Mouse (Mus musculus) urinary bladder, postnatal 36 days (tissue): ENCODE data around the gene Gse1.

Source experiments
- DNase-seq, 2 experiments: peaks; one replicate each; pipeline ENCODE4 v3.0.0; 2022; ENCODE audit warnings: low spot score in 2 of 2, mixed read lengths in 1 of 2

Gse1 gene

GRCm38 (mm10) chr8:120569123-120569522, 340.9 kb downstream of the Gse1 start:
- DNase-seq = no peak

GRCm38 (mm10) chr8:120569939-120570715, 341.9 kb downstream of the Gse1 start:
- DNase-seq = peak; percentile 69 to 75

- DNase-seq = no peak
Measured at GRCm38 (mm10) chr8:120571561-120571960, 343.3 kb downstream of the Gse1 start.

GRCm38 (mm10) chr8:120572534-120572933, 344.3 kb downstream of the Gse1 start:
- no peak for DNase-seq

GRCm38 (mm10) chr8:120573866-120574265, 345.6 kb downstream of the Gse1 start:
- DNase-seq = no peak

GRCm38 (mm10) chr8:120574941-120575340, 346.7 kb downstream of the Gse1 start:
- DNase-seq = no peak

- no peak for DNase-seq
Measured at GRCm38 (mm10) chr8:120575801-120576200, 347.5 kb downstream of the Gse1 start.

GRCm38 (mm10) chr8:120577821-120578220, 349.6 kb downstream of the Gse1 start:
- no peak for DNase-seq

- no peak for DNase-seq
Measured at GRCm38 (mm10) chr8:120580336-120581000, 352.2 kb downstream of the Gse1 start.

GRCm38 (mm10) chr8:120581329-120581728, 353.1 kb downstream of the Gse1 start:
- DNase-seq = no peak

GRCm38 (mm10) chr8:120581811-120582210, 353.6 kb downstream of the Gse1 start:
- no peak for DNase-seq

GRCm38 (mm10) chr8:120585521-120585920, 357.3 kb downstream of the Gse1 start:
- no peak for DNase-seq

GRCm38 (mm10) chr8:120588908-120589771, 360.9 kb downstream of the Gse1 start, which contains the start of gene Gins2:
Gene Gins2, minus strand, starts transcription at chr8:120589304.
- DNase-seq = peak; percentile 100

GRCm38 (mm10) chr8:120589921-120590320, 361.7 kb downstream of the Gse1 start:
- DNase-seq = no peak

- no peak for DNase-seq
Measured at GRCm38 (mm10) chr8:120591587-120592292, 363.5 kb downstream of the Gse1 start.

- no peak for DNase-seq
Measured at GRCm38 (mm10) chr8:120594571-120594970, 366.3 kb downstream of the Gse1 start.

GRCm38 (mm10) chr8:120595963-120596362, 367.7 kb downstream of the Gse1 start:
- DNase-seq = no peak

GRCm38 (mm10) chr8:120598579-120598978, 370.3 kb downstream of the Gse1 start:
- DNase-seq = no peak

GRCm38 (mm10) chr8:120599504-120599903, 371.2 kb downstream of the Gse1 start:
- peak; percentile 71 to 79 for DNase-seq

GRCm38 (mm10) chr8:120602672-120603071, 374.4 kb downstream of the Gse1 start:
- no peak for DNase-seq

GRCm38 (mm10) chr8:120607460-120607859, 379.2 kb downstream of the Gse1 start:
- no peak for DNase-seq
